In genomic region chr11:98935123-98935522, GRCm38 (mm10) we compare ENCODE assay signal across 11 mouse cellular contexts. TPM values are rescaled to one million over a fixed set of nuclear protein-coding genes. Genes with fewer than 3 reads are reported as not detected.
A peak's percentile ranks its signal among the peaks of the same experiment; 100 is the strongest.
DNase-seq lines count a peak whose midpoint lies in the region; ATAC-seq lines count a peak whose summit lies in the region.
"Had no signal": no experiment of that assay in that cellular context is flagged by ENCODE, and none has a peak within 500 bp of the region (broad histone marks: within the 10 kb centered on the region; RNA-seq: fewer than 3 reads in every experiment).

No protein-coding gene starts in this region.

- no peak overlapping the region for H3K4me2 ChIP-seq in heart, embryonic 11.5 days
- H3K4me2 ChIP-seq in intestine, embryonic 16.5 days (ENCODE audit: low read depth, low read length) = no peak overlapping the region; the same call in 1 of the 2 replicates
- no peak overlapping the region for H3K4me2 ChIP-seq in hindbrain, embryonic 11.5 days (replicated peaks; ENCODE audit: low read depth, low read length)

- no peak overlapping the region for H3K27ac ChIP-seq in heart, embryonic 11.5 days (ENCODE audit: low read depth, low read length)
- peak overlapping the region; percentile 94 for H3K27ac ChIP-seq in embryonic facial prominence, embryonic 10.5 days (replicated peaks)
- H3K27ac ChIP-seq in intestine, embryonic 16.5 days (ENCODE audit: low read length) = peak overlapping the region; percentile 73; the same call in 1 of the 2 replicates
- H3K27ac ChIP-seq in hindbrain, embryonic 11.5 days (ENCODE audit: low read depth, low read length) = no peak overlapping the region

- H3K4me1 ChIP-seq in heart, embryonic 11.5 days (ENCODE audit: control insufficient read depth, insufficient read depth, low read length) = peaks cover 73% of the 10 kb centered on the region
- H3K4me1 ChIP-seq in embryonic facial prominence, embryonic 10.5 days = peaks cover 99% of the 10 kb centered on the region
- H3K4me1 ChIP-seq in intestine, embryonic 16.5 days (ENCODE audit: control insufficient read depth, insufficient read depth, low read length) = peaks cover 78% of the 10 kb centered on the region
- peaks cover 49% of the 10 kb centered on the region for H3K4me1 ChIP-seq in hindbrain, embryonic 11.5 days (replicated peaks; ENCODE audit: control insufficient read depth, insufficient read depth, low read length)

- H3K4me3 ChIP-seq in heart, embryonic 11.5 days (ENCODE audit: low read depth, low read length) = no peak overlapping the region
- no peak overlapping the region for H3K4me3 ChIP-seq in embryonic facial prominence, embryonic 10.5 days
- no peak overlapping the region for H3K4me3 ChIP-seq in intestine, embryonic 16.5 days (ENCODE audit: low read length)
- no peak overlapping the region for H3K4me3 ChIP-seq in hindbrain, embryonic 11.5 days (ENCODE audit: low read depth, low read length)
- H3K4me3 ChIP-seq: erythroblast, embryonic 14.5 days had no signal

- DNase-seq in heart, adult 11 months = peak; percentile 92
- no peak for DNase-seq in embryonic facial prominence, embryonic 10.5 days (ENCODE audit: low spot score)
- peak; percentile 47 to 72 for DNase-seq in kidney, postnatal 4 days
- DNase-seq in hindbrain, embryonic 11.5 days (ENCODE audit: low spot score) = no peak
- DNase-seq in ovary, postnatal 36 days (ENCODE audit: low spot score) = no peak
- no peak for DNase-seq in embryo, embryonic 9.5 days (ENCODE audit: extremely low spot score)
- DNase-seq: adrenal gland, postnatal 25 days; thymus, postnatal 25 days had no signal

- H3K27me3 ChIP-seq in heart, embryonic 11.5 days (ENCODE audit: control insufficient read depth, insufficient read depth, low read length) = no peaks in the 10 kb centered on the region
- H3K27me3 ChIP-seq in embryonic facial prominence, embryonic 10.5 days (replicated peaks; ENCODE audit: low read depth, poor library complexity, severe bottlenecking) = peaks cover 8% of the 10 kb centered on the region; the same call in 1 of the 2 replicates
- H3K27me3 ChIP-seq in intestine, embryonic 16.5 days (replicated peaks; ENCODE audit: control insufficient read depth, insufficient read depth, low read length) = no peaks in the 10 kb centered on the region
- no peaks in the 10 kb centered on the region; the same call in 1 of the 2 replicates for H3K27me3 ChIP-seq in hindbrain, embryonic 11.5 days (ENCODE audit: control insufficient read depth, insufficient read depth, low read length)

- WGBS in heart, embryonic 11.5 days (ENCODE audit: insufficient replicate concordance) = 92% methylated on average over 3 of the region's 3 CpGs
- WGBS in embryonic facial prominence, embryonic 10.5 days = 84% methylated on average over 3 of the region's 3 CpGs
- WGBS in intestine, embryonic 16.5 days = 75% methylated on average over 3 of the region's 3 CpGs
- 90% methylated on average over 3 of the region's 3 CpGs for WGBS in hindbrain, embryonic 11.5 days

- H3K9me3 ChIP-seq in heart, embryonic 11.5 days (replicated peaks; ENCODE audit: control insufficient read depth, low read length) = no peaks in the 10 kb centered on the region
- no peaks in the 10 kb centered on the region for H3K9me3 ChIP-seq in embryonic facial prominence, embryonic 10.5 days
- H3K9me3 ChIP-seq in intestine, embryonic 16.5 days (ENCODE audit: control insufficient read depth, low read length) = no peaks in the 10 kb centered on the region
- H3K9me3 ChIP-seq in hindbrain, embryonic 11.5 days (ENCODE audit: control insufficient read depth, low read length) = no peaks in the 10 kb centered on the region

- H3K36me3 ChIP-seq in heart, embryonic 11.5 days (ENCODE audit: control insufficient read depth, insufficient read depth, low read length) = no peaks in the 10 kb centered on the region
- peaks cover 14% of the 10 kb centered on the region for H3K36me3 ChIP-seq in embryonic facial prominence, embryonic 10.5 days (replicated peaks)
- H3K36me3 ChIP-seq in intestine, embryonic 16.5 days (ENCODE audit: control insufficient read depth, insufficient read depth, low read length) = no peaks in the 10 kb centered on the region
- no peaks in the 10 kb centered on the region for H3K36me3 ChIP-seq in hindbrain, embryonic 11.5 days (ENCODE audit: control insufficient read depth, insufficient read depth, low read length)

- no peak overlapping the region for H3K9ac ChIP-seq in heart, embryonic 11.5 days (ENCODE audit: low read depth, low read length)
- no peak overlapping the region for H3K9ac ChIP-seq in intestine, embryonic 16.5 days (ENCODE audit: low read depth, low read length)
- H3K9ac ChIP-seq in hindbrain, embryonic 11.5 days (ENCODE audit: low read depth, low read length) = no peak overlapping the region

- no peak for ATAC-seq in heart, embryonic 11.5 days (replicated peaks; ENCODE audit: insufficient number of reproducible peaks, low FRiP score, low TSS enrichment)
- 0 out of 2 replicates have a peak, but pooled peaks have one; percentile 10 for ATAC-seq in intestine, embryonic 16.5 days
- no peak for ATAC-seq in hindbrain, embryonic 11.5 days (ENCODE audit: low FRiP score)

RNA-seq across cellular contexts. Expression of gene Rara, which starts 7.5 kb away (rescaled TPM):
- polyA plus RNA-seq in heart, embryonic 11.5 days (2014; fragmentation: Nextera tagmentation; extraction: Ambion mirVana) = 34.9 and 36.6 TPM in 2 replicates
- 34.0 and 35.6 TPM in 2 replicates for polyA plus RNA-seq in embryonic facial prominence, embryonic 10.5 days (2016; fragmentation: Nextera tagmentation; extraction: Ambion mirVana)
- polyA plus RNA-seq in intestine, embryonic 16.5 days (2015; fragmentation: Nextera tagmentation; extraction: Ambion mirVana) = 28.2 and 31.2 TPM in 2 replicates
- 48.3 and 51.2 TPM in 2 replicates for polyA plus RNA-seq in hindbrain, embryonic 11.5 days (2014; fragmentation: Nextera tagmentation; extraction: Ambion mirVana)

RNA-seq across cellular contexts. Expression of gene Cdc6, which starts 27.5 kb away (rescaled TPM):
- polyA plus RNA-seq in heart, embryonic 11.5 days (2014; fragmentation: Nextera tagmentation; extraction: Ambion mirVana) = 33.6 and 34.0 TPM in 2 replicates
- polyA plus RNA-seq in embryonic facial prominence, embryonic 10.5 days (2016; fragmentation: Nextera tagmentation; extraction: Ambion mirVana) = 65.1 and 69.1 TPM in 2 replicates
- 18.9 and 23.0 TPM in 2 replicates for polyA plus RNA-seq in intestine, embryonic 16.5 days (2015; fragmentation: Nextera tagmentation; extraction: Ambion mirVana)
- 33.1 and 39.0 TPM in 2 replicates for polyA plus RNA-seq in hindbrain, embryonic 11.5 days (2014; fragmentation: Nextera tagmentation; extraction: Ambion mirVana)

RNA-seq across cellular contexts. Expression of gene Gjd3, which starts 47.7 kb away (rescaled TPM):
- 1.3 and 1.5 TPM in 2 replicates for polyA plus RNA-seq in heart, embryonic 11.5 days (2014; fragmentation: Nextera tagmentation; extraction: Ambion mirVana)
- 0.25 TPM in 1 of 2 replicates, not detected in the other for polyA plus RNA-seq in embryonic facial prominence, embryonic 10.5 days (2016; fragmentation: Nextera tagmentation; extraction: Ambion mirVana)
- polyA plus RNA-seq in intestine, embryonic 16.5 days (2015; fragmentation: Nextera tagmentation; extraction: Ambion mirVana) = 0.17 TPM in 1 of 2 replicates, not detected in the other
- 0.28 and 0.74 TPM in 2 replicates for polyA plus RNA-seq in hindbrain, embryonic 11.5 days (2014; fragmentation: Nextera tagmentation; extraction: Ambion mirVana)
- polyA plus RNA-seq: erythroblast, embryonic 14.5 days had no signal

Comparison
In these comparisons a context has a peak if more than half of its experiments do, and no peak if none do; other contexts are left out.
1. DNase-seq: peak in heart, adult 11 months (single experiment) and kidney, postnatal 4 days (2 of 2); none in embryonic facial prominence, embryonic 10.5 days (single experiment), hindbrain, embryonic 11.5 days (single experiment), ovary, postnatal 36 days (single experiment) and embryo, embryonic 9.5 days (single experiment).
2. H3K27ac ChIP-seq: peak in embryonic facial prominence, embryonic 10.5 days (single experiment) and intestine, embryonic 16.5 days (single experiment); none in heart, embryonic 11.5 days (single experiment) and hindbrain, embryonic 11.5 days (single experiment).